Mouse (Mus musculus): Measurements from ENCODE around the gene Tas2r126. TPM values are rescaled to one million over a fixed set of nuclear protein-coding genes. Genes with fewer than 3 reads are reported as not detected.

The Tas2r126 gene
- not detected for polyA plus RNA-seq (2014; fragmentation: Illumina TruSeq; extraction: RNeasy Lipid Tissue Mini Kit (QIAGEN cat#74804); ENCODE audit: low read depth, low replicate concordance)

DNA sequence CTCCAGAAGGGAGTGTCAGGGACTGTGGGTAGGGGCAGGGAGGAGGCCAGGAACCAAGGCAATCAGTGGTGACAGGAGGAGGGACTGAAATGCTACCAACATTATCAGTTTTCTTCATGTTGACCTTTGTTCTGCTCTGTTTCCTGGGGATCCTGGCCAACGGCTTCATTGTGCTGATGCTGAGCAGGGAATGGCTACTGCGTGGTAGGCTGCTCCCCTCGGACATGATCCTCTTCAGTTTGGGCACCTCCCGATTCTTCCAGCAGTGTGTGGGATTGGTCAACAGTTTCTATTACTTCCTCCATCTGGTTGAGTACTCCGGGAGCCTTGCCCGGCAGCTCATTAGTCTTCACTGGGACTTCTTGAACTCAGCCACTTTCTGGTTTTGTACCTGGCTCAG is at the start of gene Tas2r126:
Gene Tas2r126 (plus strand): TSS at position 90 of the 400 bp plus-strand sequence.

DNA sequence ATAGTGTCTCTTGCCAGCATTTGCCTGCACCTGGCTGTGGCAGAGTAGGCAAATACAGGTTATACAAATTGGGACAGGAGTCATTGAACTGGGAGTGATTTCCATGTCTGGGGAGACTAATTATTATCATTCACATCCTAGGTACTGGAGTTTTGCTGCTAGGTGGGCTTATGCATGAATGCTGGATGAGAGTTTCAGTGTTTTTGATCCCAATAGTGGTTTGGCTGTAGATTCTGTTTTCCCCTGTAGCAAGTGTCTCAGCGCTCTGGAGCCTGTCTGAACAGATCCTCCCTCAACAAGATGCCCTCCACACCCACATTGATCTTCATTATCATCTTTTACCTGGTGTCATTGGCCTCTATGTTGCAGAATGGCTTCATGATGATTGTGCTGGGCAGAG is 34.4 kb upstream of the Tas2r126 start, which contains the start of gene Tas2r143:
Gene Tas2r143 (plus strand): TSS at position 301 of the 400 bp plus-strand sequence.

DNA sequence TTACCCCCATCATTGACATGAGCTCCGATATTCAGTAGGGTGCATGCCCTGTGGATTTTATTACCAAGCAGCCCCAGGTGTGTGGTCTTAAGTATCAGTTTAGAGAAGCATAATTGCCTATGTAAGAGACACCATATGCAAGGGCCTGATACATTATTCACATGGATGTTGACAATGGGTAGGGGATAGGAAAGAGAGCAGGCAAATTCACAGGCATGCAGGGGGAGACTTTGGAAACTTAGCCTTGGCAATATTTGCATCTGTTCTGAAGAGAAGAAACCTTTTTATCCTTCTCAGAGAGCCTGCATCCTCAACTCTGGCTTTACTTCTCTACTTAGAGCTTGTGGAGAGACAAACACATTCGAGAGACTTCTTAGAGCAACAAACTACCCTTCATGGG is 29.2 kb upstream of the Tas2r126 start, which contains the start of gene Tas2r135:
Gene Tas2r135 (plus strand): TSS at position 301 of the 400 bp plus-strand sequence.

DNA sequence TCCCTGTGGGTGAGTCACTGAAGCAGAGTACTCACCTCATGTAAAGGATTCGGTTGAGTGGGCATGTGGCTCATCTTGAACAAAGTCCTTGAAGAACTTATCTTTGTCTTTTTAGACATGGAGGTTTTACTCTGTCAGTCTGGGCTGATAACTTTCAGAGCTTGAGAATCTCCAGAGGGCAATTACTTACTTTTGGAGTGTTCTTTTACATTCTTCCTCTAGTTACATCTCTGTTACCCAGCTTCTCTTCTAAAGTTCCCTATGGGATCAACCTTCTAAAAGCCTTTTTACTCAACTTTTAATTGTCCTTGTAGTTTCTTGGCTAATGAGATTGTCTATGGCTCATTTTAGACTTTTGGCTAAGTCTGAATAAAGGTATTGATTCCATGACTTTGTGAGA is 30.8 kb downstream of the Tas2r126 start, which contains the start of gene Olfr458:
Gene Olfr458 (minus strand): TSS at position 101 of the 400 bp plus-strand sequence.

DNA sequence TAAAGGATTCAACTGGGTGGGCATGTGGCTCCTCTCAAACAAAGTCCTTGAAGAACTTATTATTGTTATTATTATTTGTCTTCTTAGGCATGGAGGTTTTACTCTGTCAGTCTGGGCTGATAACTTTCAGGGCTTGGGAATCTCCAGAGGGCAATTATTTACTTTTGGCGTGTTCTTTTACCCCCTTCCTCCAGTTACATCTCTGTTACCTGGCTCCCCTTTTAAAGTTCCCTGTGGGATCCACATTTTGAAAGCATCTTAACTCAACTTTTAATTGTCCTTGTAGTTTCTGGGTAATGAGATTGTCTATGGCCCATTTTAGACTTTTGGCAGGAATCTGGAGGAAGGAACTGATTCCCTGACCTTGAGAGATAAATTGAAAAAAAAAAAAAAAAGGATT is 41.9 kb downstream of the Tas2r126 start, which contains the start of gene Olfr457:
Gene Olfr457 (minus strand): TSS at position 101 of the 400 bp plus-strand sequence.

Other genes with a start within 250 kb of the Tas2r126 start
- gene Tas2r144, start 219.2 kb upstream of the Tas2r126 start, polyA plus RNA-seq (2014; fragmentation: Illumina TruSeq; extraction: RNeasy Lipid Tissue Mini Kit (QIAGEN cat#74804); ENCODE audit: low read depth, low replicate concordance): not detected
- 79.9 TPM for gene Gstk1, start 188.6 kb upstream of the Tas2r126 start, polyA plus RNA-seq (2014; fragmentation: Illumina TruSeq; extraction: RNeasy Lipid Tissue Mini Kit (QIAGEN cat#74804); ENCODE audit: low read depth, low replicate concordance)
- gene Tmem139, start 172.6 kb upstream of the Tas2r126 start, polyA plus RNA-seq (2014; fragmentation: Illumina TruSeq; extraction: RNeasy Lipid Tissue Mini Kit (QIAGEN cat#74804); ENCODE audit: low read depth, low replicate concordance): 15.8 TPM
- 22.0 TPM for gene Casp2, start 169.6 kb upstream of the Tas2r126 start, polyA plus RNA-seq (2014; fragmentation: Illumina TruSeq; extraction: RNeasy Lipid Tissue Mini Kit (QIAGEN cat#74804); ENCODE audit: low read depth, low replicate concordance)
- 0.41 TPM for gene Clcn1, start 147.8 kb upstream of the Tas2r126 start, polyA plus RNA-seq (2014; fragmentation: Illumina TruSeq; extraction: RNeasy Lipid Tissue Mini Kit (QIAGEN cat#74804); ENCODE audit: low read depth, low replicate concordance)
- 0.51 TPM for gene Fam131b, start 109.9 kb upstream of the Tas2r126 start, polyA plus RNA-seq (2014; fragmentation: Illumina TruSeq; extraction: RNeasy Lipid Tissue Mini Kit (QIAGEN cat#74804); ENCODE audit: low read depth, low replicate concordance)
- 88.0 TPM for gene Zyx, start 84.9 kb upstream of the Tas2r126 start, polyA plus RNA-seq (2014; fragmentation: Illumina TruSeq; extraction: RNeasy Lipid Tissue Mini Kit (QIAGEN cat#74804); ENCODE audit: low read depth, low replicate concordance)
- 14.2 TPM for gene Epha1, start 61.3 kb upstream of the Tas2r126 start, polyA plus RNA-seq (2014; fragmentation: Illumina TruSeq; extraction: RNeasy Lipid Tissue Mini Kit (QIAGEN cat#74804); ENCODE audit: low read depth, low replicate concordance)
- not detected for gene Tas2r143, start 34.3 kb upstream of the Tas2r126 start, polyA plus RNA-seq (2014; fragmentation: Illumina TruSeq; extraction: RNeasy Lipid Tissue Mini Kit (QIAGEN cat#74804); ENCODE audit: low read depth, low replicate concordance)
- gene Tas2r135, start 29.1 kb upstream of the Tas2r126 start, polyA plus RNA-seq (2014; fragmentation: Illumina TruSeq; extraction: RNeasy Lipid Tissue Mini Kit (QIAGEN cat#74804); ENCODE audit: low read depth, low replicate concordance): not detected
- gene Olfr458, start 30.7 kb downstream of the Tas2r126 start, polyA plus RNA-seq (2014; fragmentation: Illumina TruSeq; extraction: RNeasy Lipid Tissue Mini Kit (QIAGEN cat#74804); ENCODE audit: low read depth, low replicate concordance): not detected
- gene Olfr457, start 41.8 kb downstream of the Tas2r126 start, polyA plus RNA-seq (2014; fragmentation: Illumina TruSeq; extraction: RNeasy Lipid Tissue Mini Kit (QIAGEN cat#74804); ENCODE audit: low read depth, low replicate concordance): not detected
- gene Olfr456, start 52.7 kb downstream of the Tas2r126 start, polyA plus RNA-seq (2014; fragmentation: Illumina TruSeq; extraction: RNeasy Lipid Tissue Mini Kit (QIAGEN cat#74804); ENCODE audit: low read depth, low replicate concordance): not detected
- not detected for gene Olfr455, start 113.1 kb downstream of the Tas2r126 start, polyA plus RNA-seq (2014; fragmentation: Illumina TruSeq; extraction: RNeasy Lipid Tissue Mini Kit (QIAGEN cat#74804); ENCODE audit: low read depth, low replicate concordance)
- gene Tcaf3, start 163.2 kb downstream of the Tas2r126 start, polyA plus RNA-seq (2014; fragmentation: Illumina TruSeq; extraction: RNeasy Lipid Tissue Mini Kit (QIAGEN cat#74804); ENCODE audit: low read depth, low replicate concordance): not detected
- 5.6 TPM for gene Tcaf2, start 210.7 kb downstream of the Tas2r126 start, polyA plus RNA-seq (2014; fragmentation: Illumina TruSeq; extraction: RNeasy Lipid Tissue Mini Kit (QIAGEN cat#74804); ENCODE audit: low read depth, low replicate concordance)